Mouse (Mus musculus) kidney, adult 2 months (tissue): ENCODE data around the gene Dus3l.

Source experiments
- CTCF ChIP-seq: fragments of 200-500 bp; conservative IDR thresholded peaks from 2 replicates; pipeline ENCODE4 v1.5.1; 2011; ENCODE audit warnings: low read depth, mild to moderate bottlenecking, control low read depth, low read length, moderate library complexity, mixed read lengths; ENCODE audit not compliant: insufficient read depth, insufficient read length
- POLR2A ChIP-seq: fragments of 200-500 bp; IDR thresholded peaks from one replicate; pipeline ENCODE4 v1.6.1; 2011; ENCODE audit warnings: low read depth, low read length, control low read depth

GRCm38 (mm10) chr17:56763741-56764250 is 761 bp upstream of the Dus3l start:
- no peak for TF ChIP-seq CTCF
- no peak for TF ChIP-seq POLR2A
